Mouse (Mus musculus): Measurements from ENCODE around the gene Cc2d2a. TPM values are rescaled to one million over a fixed set of nuclear protein-coding genes. Genes with fewer than 3 reads are reported as not detected.

The Cc2d2a gene
- total RNA-seq, 2 experiments from 2014 or later = 10.5 to 11.0 TPM

- DNase-seq (ENCODE audit: low spot score in 2 of 2) = no peak
These were observed 61.7 kb downstream of the Cc2d2a start for GRCm38 (mm10) chr5:43723830-43724229.

- no peak for DNase-seq (ENCODE audit: low spot score in 2 of 2)
These were observed 66.4 kb downstream of the Cc2d2a start for GRCm38 (mm10) chr5:43728375-43729165.

GRCm38 (mm10) chr5:43732381-43732780 lies 70.2 kb downstream of the Cc2d2a start:
- no peak for DNase-seq (ENCODE audit: low spot score in 2 of 2)

- no peak for DNase-seq (ENCODE audit: low spot score in 2 of 2)
These were observed 82.0 kb downstream of the Cc2d2a start for GRCm38 (mm10) chr5:43744187-43744586.

GRCm38 (mm10) chr5:43745156-43745555 lies 83.0 kb downstream of the Cc2d2a start:
- no peak for DNase-seq (ENCODE audit: low spot score in 2 of 2)

GRCm38 (mm10) chr5:43748039-43748438 lies 85.9 kb downstream of the Cc2d2a start:
- DNase-seq (ENCODE audit: low spot score in 2 of 2) = no peak

GRCm38 (mm10) chr5:43749092-43749491 lies 86.9 kb downstream of the Cc2d2a start:
- no peak for DNase-seq (ENCODE audit: low spot score in 2 of 2)

GRCm38 (mm10) chr5:43770618-43771354 lies 108.6 kb downstream of the Cc2d2a start:
- no peak for DNase-seq (ENCODE audit: low spot score in 2 of 2)

- no peak for DNase-seq (ENCODE audit: low spot score in 2 of 2)
These were observed 109.4 kb downstream of the Cc2d2a start for GRCm38 (mm10) chr5:43771555-43771954.

GRCm38 (mm10) chr5:43776407-43776806 lies 114.3 kb downstream of the Cc2d2a start:
- DNase-seq (ENCODE audit: low spot score in 2 of 2) = no peak

GRCm38 (mm10) chr5:43776993-43777392 lies 114.8 kb downstream of the Cc2d2a start:
- DNase-seq (ENCODE audit: low spot score in 2 of 2) = no peak

- DNase-seq (ENCODE audit: low spot score in 2 of 2) = no peak
These were observed 116.4 kb downstream of the Cc2d2a start for GRCm38 (mm10) chr5:43778583-43778982.

GRCm38 (mm10) chr5:43781423-43781976 lies 119.4 kb downstream of the Cc2d2a start:
- peak; percentile 44 to 54 for DNase-seq (ENCODE audit: low spot score in 2 of 2)

- peak; percentile 78 to 85 for DNase-seq (ENCODE audit: low spot score in 2 of 2)
These were observed 120.1 kb downstream of the Cc2d2a start for GRCm38 (mm10) chr5:43781977-43782930.

GRCm38 (mm10) chr5:43783996-43784395 lies 121.8 kb downstream of the Cc2d2a start:
- no peak for DNase-seq (ENCODE audit: low spot score in 2 of 2)

- no peak for DNase-seq (ENCODE audit: low spot score in 2 of 2)
These were observed 124.5 kb downstream of the Cc2d2a start for GRCm38 (mm10) chr5:43786607-43787006.

GRCm38 (mm10) chr5:43787976-43788752 lies 126.0 kb downstream of the Cc2d2a start:
- DNase-seq (ENCODE audit: low spot score in 2 of 2) = no peak
